Mouse (Mus musculus) liver, postnatal 0 days (tissue): Measurements from ENCODE around the gene Kcnj6.

Source experiments
- CTCF ChIP-seq: sonication (generic); IDR thresholded peaks from 2 replicates; pipeline ENCODE4 v1.5.1; 2016; ENCODE audit warnings: antibody characterized with exemption, low read depth
- EP300 ChIP-seq: IDR thresholded peaks from 2 replicates; pipeline ENCODE4 v1.6.1; 2016; ENCODE audit warnings: antibody characterized with exemption, low read depth, mild to moderate bottlenecking

DNA sequence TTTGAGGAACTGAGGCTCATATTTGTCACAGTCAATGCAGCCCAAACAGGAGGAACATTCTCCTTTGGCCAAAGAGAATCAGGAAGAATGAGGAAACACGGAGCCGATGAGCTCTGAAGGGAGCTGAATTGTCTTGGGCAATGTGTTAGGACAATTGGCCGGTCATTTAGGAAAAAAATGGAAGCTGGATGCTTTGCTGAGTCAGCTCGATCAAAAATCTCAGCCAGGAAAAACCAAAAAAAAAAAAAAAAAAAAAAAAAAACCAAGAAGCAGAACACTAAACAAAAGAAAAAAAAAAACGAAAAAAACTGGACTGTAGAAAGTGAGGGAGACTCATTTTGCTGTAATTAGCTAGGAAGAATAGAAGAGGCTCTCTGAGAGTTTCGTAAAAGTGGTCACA, 200.1 kb downstream of the Kcnj6 start:
- TF ChIP-seq CTCF (no peak), EP300 (no peak)
